Mouse (Mus musculus) E14TG2a.4 (cell line): ENCODE results near the gene Pkd1l1.

ENCODE experiments used
- H3K27me3 ChIP-seq: 2 replicates; pipeline ENCODE4 v1.6.1; 2014; ENCODE audit warnings: low read length, control low read depth; ENCODE audit not compliant: insufficient read depth
- H3K36me3 ChIP-seq: 2 replicates; pipeline ENCODE4 v1.6.1; 2014; ENCODE audit warnings: low read length, control low read depth; ENCODE audit not compliant: insufficient read depth
- H3K4me1 ChIP-seq: replicated peaks from 2 replicates; pipeline ENCODE4 v1.6.1; 2014; ENCODE audit warnings: low read depth, low read length, control low read depth
- H3K4me3 ChIP-seq: replicated peaks from 2 replicates; pipeline ENCODE4 v1.5.1; 2014; ENCODE audit warnings: mild to moderate bottlenecking, low read length
- H3K9me3 ChIP-seq: 2 replicates; pipeline ENCODE4 v1.6.1; 2014; ENCODE audit warnings: low read length, control low read depth
- CTCF ChIP-seq: conservative IDR thresholded peaks from 2 replicates; pipeline ENCODE4 v1.5.1; 2014; ENCODE audit warnings: low read length
- NANOG ChIP-seq: IDR thresholded peaks from 2 replicates; pipeline ENCODE4 v1.6.1; 2014; ENCODE audit warnings: borderline replicate concordance, low read length, mixed read lengths
- POU5F1 ChIP-seq: IDR thresholded peaks from 2 replicates; pipeline ENCODE4 v1.6.1; 2014; ENCODE audit warnings: low read length, borderline replicate concordance

Gene Pkd1l1

DNA sequence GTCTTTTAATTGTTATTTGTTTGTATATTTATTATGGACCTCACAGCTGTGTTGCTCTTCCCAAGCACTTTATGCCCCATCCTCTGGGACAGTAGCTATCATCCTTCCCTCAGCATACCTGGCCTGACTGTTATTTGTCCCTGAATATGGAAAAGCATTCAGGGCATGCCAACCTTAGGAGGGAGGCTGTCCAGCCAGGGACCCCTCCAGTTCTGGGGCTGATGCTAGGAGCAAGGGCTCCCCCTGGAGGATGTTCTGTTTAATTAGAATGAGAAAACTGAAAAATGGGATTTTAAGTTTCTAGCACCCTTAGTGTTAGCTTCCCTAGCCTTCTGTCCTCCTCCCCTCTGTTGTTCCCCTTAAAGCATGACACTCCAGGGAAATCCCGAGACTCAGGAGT is 17.4 kb downstream of the Pkd1l1 start:
- H3K9me3 ChIP-seq: no peaks in the 10 kb centered on the region
- TF ChIP-seq NANOG (no peak), CTCF (peak; percentile 59)
- no peaks in the 10 kb centered on the region for H3K4me1 ChIP-seq
- no peaks in the 10 kb centered on the region for H3K27me3 ChIP-seq
- no peak overlapping the region for H3K4me3 ChIP-seq
- H3K36me3 ChIP-seq: no peaks in the 10 kb centered on the region

DNA sequence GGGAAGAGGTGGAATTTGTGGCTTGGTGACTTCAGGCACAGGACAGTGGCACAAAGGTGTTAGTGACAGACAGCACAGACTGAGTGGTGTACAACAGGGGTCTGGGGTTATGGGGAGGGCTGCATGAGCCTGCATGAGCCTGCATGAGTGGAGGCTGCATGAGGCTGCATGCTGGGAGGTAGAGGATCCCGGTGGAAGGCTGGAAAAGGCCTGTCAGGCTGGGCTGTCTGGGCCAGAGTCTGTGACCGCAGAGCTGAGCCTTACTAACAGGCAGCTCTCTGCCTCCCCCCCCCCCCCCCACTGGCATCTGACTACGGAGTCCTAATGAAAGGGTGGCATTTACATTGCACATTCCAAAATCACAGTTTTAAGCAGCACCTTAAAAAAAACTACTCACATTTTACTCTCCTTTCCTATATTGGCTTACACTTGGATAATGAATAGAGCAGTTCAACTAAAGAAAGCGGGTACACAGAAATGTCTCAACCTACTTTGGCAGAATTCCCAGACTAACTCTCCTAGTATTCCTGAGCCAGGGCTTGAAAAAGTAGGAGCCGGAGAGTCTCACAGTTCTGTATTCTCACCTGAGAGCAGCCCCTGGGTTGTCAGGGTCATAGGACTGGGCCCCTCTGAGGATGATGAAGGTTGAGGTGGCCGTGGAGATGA is 23.2 kb downstream of the Pkd1l1 start:
- Histone ChIP-seq H3K36me3 (no peaks in the 10 kb centered on the region), H3K4me1 (no peaks in the 10 kb centered on the region), H3K9me3 (no peaks in the 10 kb centered on the region), H3K4me3 (no peak overlapping the region), H3K27me3 (no peaks in the 10 kb centered on the region)
- TF ChIP-seq POU5F1: no peak
- no peak for TF ChIP-seq NANOG
- no peak for TF ChIP-seq CTCF

DNA sequence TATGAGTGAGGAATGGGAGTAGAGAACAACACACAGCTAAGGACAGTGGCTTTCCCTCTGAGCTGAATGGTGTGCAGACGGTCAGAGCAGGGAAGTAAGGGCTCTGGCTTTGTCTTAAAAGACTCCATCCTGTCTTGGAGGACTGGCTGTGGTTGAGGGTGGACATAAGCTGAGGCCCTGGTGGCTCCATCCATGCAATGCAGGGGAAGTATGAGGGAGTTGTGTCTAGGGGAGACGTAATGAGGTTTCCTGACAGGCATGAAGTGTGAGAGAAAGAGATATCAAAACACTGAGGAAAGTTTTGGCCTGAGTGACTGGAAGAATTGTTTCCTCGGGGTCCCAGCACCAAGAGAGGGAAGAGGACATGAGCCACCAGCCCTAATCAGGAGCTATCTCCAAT is 24.2 kb downstream of the Pkd1l1 start:
- Histone ChIP-seq H3K4me1 (no peaks in the 10 kb centered on the region), H3K9me3 (no peaks in the 10 kb centered on the region), H3K4me3 (no peak overlapping the region), H3K27me3 (no peaks in the 10 kb centered on the region), H3K36me3 (no peaks in the 10 kb centered on the region)
- TF ChIP-seq CTCF (no peak), NANOG (no peak), POU5F1 (no peak)

DNA sequence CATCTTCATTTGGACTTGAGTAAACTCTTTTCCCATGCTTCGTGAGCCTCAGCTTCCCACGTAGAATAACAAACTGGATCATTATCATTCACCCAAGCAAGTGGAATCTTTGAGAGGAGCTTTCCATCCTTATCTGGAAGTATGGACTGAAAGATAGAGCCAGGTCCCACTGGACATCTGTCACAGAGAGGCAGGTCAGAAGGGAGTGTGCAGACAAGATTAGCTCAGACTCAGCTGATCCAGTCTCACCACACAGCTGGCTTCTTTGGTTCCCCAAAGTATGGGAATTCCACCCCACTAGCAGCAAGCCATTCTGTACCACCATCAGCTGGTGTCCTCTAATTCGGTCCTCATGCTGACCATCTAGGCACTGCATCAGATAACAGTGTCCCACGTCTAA is 29.0 kb downstream of the Pkd1l1 start:
- no peaks in the 10 kb centered on the region for H3K36me3 ChIP-seq
- H3K4me3 ChIP-seq: no peak overlapping the region
- TF ChIP-seq POU5F1 (no peak), CTCF (no peak), NANOG (no peak)
- H3K4me1 ChIP-seq: no peaks in the 10 kb centered on the region
- H3K27me3 ChIP-seq: no peaks in the 10 kb centered on the region
- H3K9me3 ChIP-seq: no peaks in the 10 kb centered on the region

DNA sequence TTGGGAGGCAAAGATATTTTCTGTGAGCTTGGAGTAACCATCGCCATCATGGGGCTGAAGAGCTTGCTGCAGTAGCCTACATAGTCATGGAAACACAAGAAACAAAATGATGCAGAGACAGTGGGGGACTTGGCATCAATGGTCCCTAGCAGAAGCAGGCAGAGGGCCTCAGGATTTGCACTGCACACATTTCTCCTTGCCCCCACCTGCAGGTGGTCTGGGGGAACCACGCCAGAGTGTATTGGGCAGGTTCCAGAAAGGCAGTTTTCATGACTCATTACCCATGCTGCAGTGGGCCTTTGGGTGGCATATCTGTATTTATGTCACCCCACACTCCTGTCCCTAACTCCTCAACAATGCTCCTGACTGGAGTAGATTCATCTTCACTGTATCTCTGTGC is 30.6 kb downstream of the Pkd1l1 start:
- Histone ChIP-seq H3K4me3 (no peak overlapping the region), H3K9me3 (no peaks in the 10 kb centered on the region), H3K27me3 (no peaks in the 10 kb centered on the region), H3K4me1 (no peaks in the 10 kb centered on the region), H3K36me3 (no peaks in the 10 kb centered on the region)
- no peak for TF ChIP-seq POU5F1

DNA sequence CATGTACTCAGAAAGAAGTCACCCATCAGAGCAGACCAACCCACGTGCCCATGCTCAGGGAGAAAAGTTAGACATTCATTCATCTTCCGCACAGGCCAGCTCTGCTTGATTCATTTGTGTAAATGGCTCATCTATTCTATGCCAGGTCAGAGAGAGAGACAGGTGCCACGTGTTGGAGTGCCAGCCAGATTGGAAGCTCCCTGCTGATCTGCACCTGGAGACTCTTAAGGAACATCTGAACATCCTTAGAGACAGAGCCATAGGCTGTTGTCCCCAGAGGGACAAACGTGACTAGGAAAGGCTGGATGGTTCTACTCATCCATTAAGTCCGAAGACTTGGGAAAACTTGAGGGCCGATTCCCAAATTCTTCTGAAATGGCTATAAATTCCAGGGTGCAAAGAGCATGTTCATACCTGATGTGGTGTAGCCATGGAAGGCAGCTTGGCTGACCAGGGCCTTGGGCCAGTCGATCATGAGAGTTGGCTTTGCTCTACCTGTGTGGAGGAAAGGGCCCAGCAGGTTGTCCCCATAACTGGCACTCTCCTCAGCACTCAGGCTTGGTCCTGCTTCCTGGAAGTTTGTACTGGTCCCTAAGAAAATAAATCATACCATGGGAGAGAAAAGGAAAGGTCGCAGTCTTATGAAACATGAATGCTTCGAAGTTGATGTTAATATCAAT is 36.5 kb downstream of the Pkd1l1 start:
- Histone ChIP-seq H3K36me3 (no peaks in the 10 kb centered on the region), H3K4me3 (no peak overlapping the region), H3K9me3 (no peaks in the 10 kb centered on the region), H3K27me3 (no peaks in the 10 kb centered on the region), H3K4me1 (no peaks in the 10 kb centered on the region)
- TF ChIP-seq CTCF: no peak
- TF ChIP-seq NANOG: no peak
- TF ChIP-seq POU5F1: no peak

DNA sequence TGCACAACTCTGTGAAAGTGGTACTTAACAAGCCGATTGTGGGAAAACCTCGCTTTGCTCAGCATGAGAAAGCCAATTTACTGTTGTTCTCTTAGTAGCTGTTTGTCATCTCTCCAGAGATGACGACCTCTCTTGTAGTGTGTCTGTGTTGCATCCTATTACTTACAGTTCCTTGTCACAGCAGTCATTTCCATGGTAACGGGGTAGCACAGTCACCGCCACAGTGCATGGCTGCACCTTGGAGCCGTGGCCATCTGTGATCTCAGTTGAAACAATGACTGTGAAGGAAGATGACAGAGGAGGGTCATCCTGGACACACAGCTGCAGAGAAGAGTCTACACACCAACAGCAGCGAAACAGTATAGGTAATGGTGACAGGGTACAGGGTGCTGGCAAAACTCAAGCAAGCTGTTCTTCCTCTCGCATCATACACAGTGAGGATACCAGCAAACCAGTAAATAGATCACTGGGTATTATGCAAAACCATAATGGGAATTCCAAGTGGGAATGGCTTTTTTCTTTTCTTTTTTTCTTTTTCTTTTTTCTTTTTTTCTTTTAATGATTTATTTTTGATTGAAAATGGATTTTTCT is 56.9 kb downstream of the Pkd1l1 start:
- Histone ChIP-seq H3K36me3 (no peaks in the 10 kb centered on the region), H3K9me3 (no peaks in the 10 kb centered on the region), H3K27me3 (no peaks in the 10 kb centered on the region), H3K4me1 (no peaks in the 10 kb centered on the region), H3K4me3 (no peak overlapping the region)
- TF ChIP-seq POU5F1 (no peak), NANOG (no peak), CTCF (no peak)

DNA sequence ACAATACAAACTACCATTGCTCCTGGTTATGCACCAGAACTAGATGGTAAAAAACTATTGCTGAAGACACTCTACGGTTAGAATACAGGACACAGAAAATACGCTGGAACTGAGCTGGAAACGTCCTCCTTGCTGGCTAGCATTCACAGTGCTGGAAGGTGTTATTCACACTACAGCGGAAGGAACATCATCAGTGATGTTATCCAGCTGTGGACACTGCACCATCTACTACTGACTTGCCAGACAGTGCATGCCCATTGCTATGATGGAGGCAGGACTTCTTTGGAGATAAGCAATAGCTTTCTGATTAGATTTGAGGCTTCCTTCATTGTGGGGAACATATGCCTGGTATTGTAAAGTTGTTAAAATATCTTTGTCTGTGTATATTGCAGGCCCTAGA is 90.3 kb downstream of the Pkd1l1 start:
- Histone ChIP-seq H3K36me3 (no peaks in the 10 kb centered on the region), H3K9me3 (no peaks in the 10 kb centered on the region), H3K27me3 (no peaks in the 10 kb centered on the region), H3K4me3 (no peak overlapping the region), H3K4me1 (no peaks in the 10 kb centered on the region)
- TF ChIP-seq NANOG (no peak), POU5F1 (no peak), CTCF (no peak)

DNA sequence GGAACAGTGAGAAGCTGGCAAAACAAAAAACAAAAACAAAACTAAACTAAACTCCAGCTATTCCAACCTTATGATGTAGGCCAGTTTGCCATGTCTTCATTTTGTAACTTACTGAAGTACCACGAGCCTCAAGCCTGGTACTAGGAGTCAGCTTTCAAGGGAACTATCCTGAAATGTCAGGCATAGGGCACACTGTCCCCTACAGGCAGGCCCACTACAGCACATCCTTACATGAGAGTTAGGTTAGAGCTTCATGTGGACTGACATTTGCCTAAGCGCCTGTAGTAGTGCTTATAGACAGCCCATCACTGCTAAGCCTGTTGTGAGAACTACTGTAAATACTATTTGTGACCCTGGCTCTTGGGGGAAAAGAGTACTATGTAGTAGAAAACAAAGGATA is 91.5 kb downstream of the Pkd1l1 start:
- Histone ChIP-seq H3K27me3 (no peaks in the 10 kb centered on the region), H3K4me3 (no peak overlapping the region), H3K36me3 (no peaks in the 10 kb centered on the region), H3K4me1 (no peaks in the 10 kb centered on the region), H3K9me3 (no peaks in the 10 kb centered on the region)
- TF ChIP-seq CTCF: peak; percentile 68
- no peak for TF ChIP-seq POU5F1
